Mouse (Mus musculus) heart, embryonic 14.5 days (tissue): ENCODE data around the gene Rad51d. TPM values are rescaled to one million over a fixed set of nuclear protein-coding genes. Genes with fewer than 3 reads are reported as not detected.
"Not testable (repeated sequence)": the region's sequence is repeated elsewhere in the genome, so short reads cannot be mapped to it uniquely, and the experiment has no call there.

ENCODE experiments used
- ATAC-seq: fragments of 200-750 bp; cut with Nextera tagmentation; 2 replicates; pipeline ENCODE4 v1.8.0; 2017; ENCODE audit warnings: low read depth, moderate TSS enrichment; ENCODE audit not compliant: insufficient number of reproducible peaks, insufficient read depth, low FRiP score
- H3K27ac ChIP-seq, 2 experiments: fragments of 200-500 bp in 1 of 2; fragments of 300-500 bp in 1 of 2; sonication (generic) in 1 of 2; replicated peaks in 1 of 2; 2 replicates each; pipeline ENCODE4 v1.5.1; 2012 to 2014; ENCODE audit warnings: low read depth in 2 of 2, low read length in 2 of 2, control low read depth in 1 of 2, mild to moderate bottlenecking in 1 of 2, mixed read lengths in 1 of 2; ENCODE audit not compliant: control insufficient read depth in 1 of 2, insufficient read depth in 1 of 2
- H3K27me3 ChIP-seq: fragments of 300-500 bp; sonication (generic); 2 replicates; pipeline ENCODE4 v1.6.1; 2014; ENCODE audit warnings: mild to moderate bottlenecking, low read length, control low read depth; ENCODE audit not compliant: control insufficient read depth, insufficient read depth
- H3K36me3 ChIP-seq: fragments of 300-500 bp; sonication (generic); 2 replicates; pipeline ENCODE4 v1.6.1; 2014; ENCODE audit warnings: mild to moderate bottlenecking, control low read depth, low read length, mixed read lengths; ENCODE audit not compliant: control insufficient read depth, insufficient read depth
- H3K4me1 ChIP-seq, 2 experiments: fragments of 200-500 bp in 1 of 2; fragments of 300-500 bp in 1 of 2; sonication (generic) in 1 of 2; 2 replicates each; pipeline ENCODE4 v1.6.1; 2012 to 2014; ENCODE audit warnings: low read length in 2 of 2, control low read depth in 1 of 2, mixed read lengths in 1 of 2; ENCODE audit not compliant: control insufficient read depth in 2 of 2, insufficient read depth in 2 of 2
- H3K4me2 ChIP-seq: fragments of 300-500 bp; sonication (generic); 2 replicates; pipeline ENCODE4 v1.6.1; 2014; ENCODE audit warnings: mild to moderate bottlenecking, low read length
- H3K4me3 ChIP-seq, 2 experiments: fragments of 200-500 bp in 1 of 2; fragments of 300-500 bp in 1 of 2; sonication (generic) in 1 of 2; 2 replicates each; pipeline ENCODE4 v1.5.1; 2012 to 2014; ENCODE audit warnings: low read length in 2 of 2, mild to moderate bottlenecking in 2 of 2, control low read depth in 1 of 2, low read depth in 1 of 2, moderate library complexity in 1 of 2; ENCODE audit not compliant: control insufficient read depth in 1 of 2, insufficient read depth in 1 of 2
- H3K9ac ChIP-seq: fragments of 300-500 bp; sonication (generic); 2 replicates; pipeline ENCODE4 v1.6.1; 2014; ENCODE audit warnings: mild to moderate bottlenecking, low read length
- H3K9me3 ChIP-seq: fragments of 300-500 bp; sonication (generic); 2 replicates; pipeline ENCODE4 v1.6.1; 2016; ENCODE audit warnings: low read length, control low read depth; ENCODE audit not compliant: control insufficient read depth
- WGBS: fragments of 180-500 bp; shearing (Covaris S2); extraction: QIAGEN DNeasy Blood & Tissue Kit; methylation state at CpG from one replicate; pipeline ENCODE4 v1.1.7; 2014; 5-methylcytosine and 5-hydroxymethylcytosine counted together
- polyA plus RNA-seq: library from polyadenylated mRNA; unstranded; fragments of >200 nt; fragmentation: Nextera tagmentation; extraction: Ambion mirVana; gene quantifications from 2 replicates; pipeline ENCODE4 v1.2.1, GENCODE M21; 2014

The Rad51d gene
- polyA plus RNA-seq, 1 experiment from 2014 or later: 15.0 TPM

DNA sequence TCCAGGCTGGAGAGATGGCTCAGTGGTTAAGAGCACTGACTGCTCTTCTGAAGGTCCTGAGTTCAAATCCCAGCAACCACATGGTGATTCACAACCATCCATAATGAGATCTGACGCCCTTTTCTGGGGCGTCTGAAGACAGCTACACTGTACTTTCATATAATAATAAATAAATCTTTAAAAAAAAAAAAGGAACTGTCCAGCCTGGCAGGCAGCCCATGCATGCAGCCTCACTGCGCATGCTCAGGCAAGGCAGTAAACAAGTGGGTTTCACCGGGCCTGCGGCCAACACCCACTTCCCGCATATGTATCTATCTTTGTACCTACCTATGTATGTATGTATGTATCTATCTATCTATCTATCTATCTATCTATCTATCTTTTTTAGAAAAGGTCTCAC lies 33.5 kb upstream of the Rad51d start:
- H3K27me3 ChIP-seq, ATAC-seq, H3K4me3 ChIP-seq, H3K9me3 ChIP-seq, H3K27ac ChIP-seq, H3K4me2 ChIP-seq, H3K9ac ChIP-seq: not testable (repeated sequence)
- Histone ChIP-seq H3K4me1 (peaks cover 10 to 11% of the 10 kb centered on the region in 2 experiments; a peak in 3 of 4 replicates), H3K36me3 (peaks cover 96% of the 10 kb centered on the region)
- 78% methylated on average over 6 of the region's 6 CpGs for WGBS

DNA sequence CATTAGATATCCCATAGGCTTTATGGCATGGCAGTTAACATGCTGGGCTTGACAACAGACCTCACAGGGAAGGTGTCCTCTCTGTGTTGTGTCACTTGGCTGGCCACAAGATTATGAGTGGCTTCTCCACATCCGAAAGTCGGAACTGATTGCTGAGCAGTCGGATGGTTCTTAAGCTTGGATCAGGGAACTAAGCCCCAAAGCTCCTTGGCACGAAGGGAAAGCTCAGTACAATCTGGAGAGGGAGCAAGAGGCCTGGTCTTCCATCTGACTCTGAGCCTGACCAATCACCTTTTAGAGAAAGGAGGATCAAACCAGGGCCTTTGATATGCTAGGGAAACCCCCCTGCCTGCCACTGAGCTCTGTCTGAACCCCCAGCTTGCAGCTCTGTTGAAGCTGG lies 31.3 kb upstream of the Rad51d start:
- no peak for ATAC-seq
- no peak overlapping the region for H3K9ac ChIP-seq
- H3K9me3 ChIP-seq: no peaks in the 10 kb centered on the region
- WGBS: 80% methylated on average over 4 of the region's 4 CpGs
- no peak overlapping the region for H3K27ac ChIP-seq
- H3K4me2 ChIP-seq: no peak overlapping the region
- no peak overlapping the region for H3K4me3 ChIP-seq
- H3K27me3 ChIP-seq: no peaks in the 10 kb centered on the region
- H3K36me3 ChIP-seq: peaks cover 96% of the 10 kb centered on the region
- H3K4me1 ChIP-seq: peaks cover 10 to 11% of the 10 kb centered on the region in 2 experiments; a peak in 3 of 4 replicates

DNA sequence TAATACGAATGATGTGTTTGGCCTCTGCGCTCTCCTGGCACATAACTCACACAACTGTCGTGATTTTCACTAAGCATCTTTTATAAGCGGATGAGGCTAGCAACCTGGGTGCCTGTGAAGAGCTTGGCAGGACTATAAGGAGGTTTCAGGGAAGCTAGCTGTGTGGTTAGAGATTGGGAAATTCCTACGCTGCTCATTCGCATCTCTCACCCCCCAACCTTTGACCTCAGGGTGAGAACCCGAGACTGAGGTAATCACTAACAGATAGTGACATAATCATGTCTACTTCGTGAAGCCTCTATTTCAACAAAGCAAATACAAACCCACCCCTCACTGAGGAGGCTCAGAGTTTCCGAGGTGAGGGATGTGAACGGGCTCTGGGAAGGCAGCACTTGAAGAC lies 30.4 kb upstream of the Rad51d start:
- Histone ChIP-seq H3K9me3 (no peaks in the 10 kb centered on the region), H3K4me3 (no peak overlapping the region), H3K36me3 (peaks cover 96% of the 10 kb centered on the region), H3K4me1 (peaks cover 8 to 10% of the 10 kb centered on the region in 2 experiments; a peak in 3 of 4 replicates), H3K27ac (no peak overlapping the region), H3K4me2 (no peak overlapping the region), H3K9ac (no peak overlapping the region), H3K27me3 (no peaks in the 10 kb centered on the region)
- no peak for ATAC-seq
- WGBS: 51% methylated on average over 10 of the region's 10 CpGs

DNA sequence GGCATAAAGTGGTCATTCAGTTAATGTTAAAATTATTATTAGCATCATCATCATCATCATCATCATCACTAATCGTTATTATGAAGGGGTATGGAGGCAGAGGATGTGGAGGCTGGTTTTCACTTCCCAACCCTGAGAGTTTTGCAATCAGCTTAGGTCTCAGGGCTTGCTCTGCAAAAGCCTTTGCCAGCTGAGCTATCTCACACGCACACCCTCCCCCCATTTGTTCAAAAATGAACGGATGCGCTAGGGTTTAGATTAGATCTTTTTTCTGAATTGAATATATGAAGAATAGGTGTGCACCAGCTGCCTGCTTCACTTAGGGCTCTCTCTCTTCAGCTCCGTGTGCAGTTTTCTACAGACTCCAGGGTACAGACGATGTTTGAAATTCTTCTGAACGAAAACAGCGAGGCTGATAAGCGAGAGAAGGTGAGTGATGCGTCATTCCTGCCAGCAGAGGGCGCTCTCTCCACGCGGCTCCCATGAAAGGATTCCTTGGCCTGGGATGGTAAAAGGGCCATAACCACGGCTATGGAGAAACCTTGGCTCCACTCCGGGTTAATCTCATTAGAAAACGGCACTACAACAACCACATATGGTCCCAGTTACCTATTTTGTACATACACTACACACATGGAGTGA lies 24.4 kb upstream of the Rad51d start:
- peak overlapping the region in 1 of 2 experiments; percentile 20; a peak in 1 of 4 replicates for H3K4me3 ChIP-seq
- H3K27me3 ChIP-seq: no peaks in the 10 kb centered on the region
- no peaks in the 10 kb centered on the region for H3K9me3 ChIP-seq
- H3K4me2 ChIP-seq: peak overlapping the region; percentile 85
- peaks cover 48% of the 10 kb centered on the region for H3K36me3 ChIP-seq
- H3K9ac ChIP-seq: no peak overlapping the region
- H3K4me1 ChIP-seq: peaks cover 15 to 39% of the 10 kb centered on the region in 2 experiments
- 6% methylated on average over 16 of the region's 16 CpGs for WGBS
- H3K27ac ChIP-seq: 0 out of 4 replicates have a peak overlapping the region, but pooled peaks of 1 of the 2 experiments have one; percentile 10
- no peak for ATAC-seq

DNA sequence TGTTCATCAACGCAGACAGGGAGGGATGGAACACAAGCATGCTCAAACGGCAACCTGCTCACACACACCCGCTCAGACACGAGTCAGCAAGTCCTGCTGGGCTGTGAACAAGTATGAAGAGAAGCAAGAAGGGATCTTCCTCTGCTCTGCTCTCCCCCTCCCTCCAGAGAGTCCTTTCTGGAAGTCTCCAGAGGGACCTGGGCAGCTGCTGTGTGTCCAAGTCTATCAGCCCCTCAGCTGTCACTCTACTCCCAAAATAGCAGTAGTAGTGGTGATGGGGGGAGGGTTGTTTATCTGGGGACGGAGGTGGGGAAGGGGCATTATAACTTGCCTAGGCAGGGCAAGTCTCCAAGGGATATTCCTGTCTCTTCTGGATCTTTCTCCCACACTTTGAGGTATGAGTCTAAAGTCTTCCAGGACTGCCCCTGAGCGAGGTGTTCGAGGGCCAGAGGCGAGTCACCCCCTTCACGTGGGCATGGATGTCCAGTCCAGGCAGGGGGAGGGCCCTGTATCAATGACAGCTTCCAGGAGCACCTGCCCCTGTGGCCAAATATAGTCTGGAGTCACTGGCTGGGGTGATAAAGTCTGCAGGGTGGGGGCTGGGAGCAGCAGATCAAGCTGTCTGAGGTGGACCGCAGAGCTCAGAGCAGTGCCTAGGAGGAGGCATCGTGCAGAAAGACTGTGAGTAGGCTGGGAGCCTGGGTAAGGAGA lies 20.4 kb upstream of the Rad51d start:
- Histone ChIP-seq H3K4me1 (peaks cover 26 to 56% of the 10 kb centered on the region in 2 experiments), H3K27me3 (no peaks in the 10 kb centered on the region), H3K27ac (peak overlapping the region; percentile 97), H3K9me3 (no peaks in the 10 kb centered on the region), H3K4me3 (peak overlapping the region; percentile 55), H3K9ac (peak overlapping the region; percentile 86), H3K36me3 (peaks cover 22% of the 10 kb centered on the region), H3K4me2 (peak overlapping the region; percentile 85)
- 14% methylated on average over 11 of the region's 11 CpGs for WGBS
- peak; percentile 90 for ATAC-seq

DNA sequence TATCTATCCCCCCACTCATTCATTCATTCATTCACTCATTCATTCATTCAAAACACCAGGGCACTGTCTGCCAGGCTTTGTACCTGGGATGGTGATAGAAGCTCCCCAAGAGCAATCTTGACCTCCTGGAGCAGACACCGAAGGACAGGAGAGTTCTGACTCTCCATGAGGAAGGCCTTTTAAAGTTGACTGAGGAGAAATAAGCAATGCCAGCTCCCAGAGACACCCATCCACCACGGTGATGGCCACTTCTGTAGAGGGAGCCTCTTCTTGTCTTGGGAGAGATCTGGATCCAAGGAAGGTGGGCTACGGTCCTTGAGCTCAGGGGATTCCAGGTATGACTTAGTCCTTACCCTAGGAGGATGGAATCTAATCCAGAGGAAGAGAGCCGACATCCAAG lies 19.8 kb upstream of the Rad51d start, which contains the start of gene Unc45b:
Gene Unc45b, plus strand, starts transcription at position 301 of the 400 bp plus-strand sequence.
- no peak for ATAC-seq
- no peaks in the 10 kb centered on the region for H3K9me3 ChIP-seq
- H3K27ac ChIP-seq: peak within 1 kb of the TSS; percentile 97
- peak within 1 kb of the TSS; percentile 86 for H3K9ac ChIP-seq
- WGBS: 53% methylated on average over 4 of the region's 4 CpGs
- peak within 1 kb of the TSS; percentile 55 for H3K4me3 ChIP-seq
- no peaks in the 10 kb centered on the region for H3K27me3 ChIP-seq
- peak within 1 kb of the TSS; percentile 85 for H3K4me2 ChIP-seq
- peaks cover 22% of the 10 kb centered on the region for H3K36me3 ChIP-seq
- H3K4me1 ChIP-seq: peaks cover 26 to 55% of the 10 kb centered on the region in 2 experiments

DNA sequence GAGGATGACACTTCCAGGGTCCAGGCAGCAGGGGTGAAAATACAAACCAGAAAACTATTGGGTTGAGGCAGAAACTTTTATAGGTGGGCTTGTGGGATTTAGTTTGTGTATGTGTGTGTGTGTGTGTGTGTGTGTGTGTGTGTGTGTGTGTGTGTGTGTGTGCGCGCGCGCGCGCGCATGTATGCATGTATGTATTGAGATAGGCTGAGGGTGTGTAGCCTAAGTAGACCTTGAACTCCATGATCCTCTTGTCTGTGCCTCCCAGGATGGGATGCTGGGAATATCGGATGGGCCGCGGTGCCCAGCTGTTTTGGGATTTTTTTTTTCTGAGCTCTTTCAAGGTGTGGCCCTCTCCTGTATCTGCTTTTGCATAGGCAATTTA lies 18.2 kb upstream of the Rad51d start:
- Histone ChIP-seq H3K36me3 (peaks cover 32% of the 10 kb centered on the region), H3K9me3 (no peaks in the 10 kb centered on the region), H3K27me3 (no peaks in the 10 kb centered on the region), H3K27ac (no peak overlapping the region), H3K4me1 (peaks cover 20 to 38% of the 10 kb centered on the region in 2 experiments), H3K4me2 (peak overlapping the region; percentile 90), H3K9ac (peak overlapping the region; percentile 84), H3K4me3 (peak overlapping the region; percentile 75 to 79)
- ATAC-seq: no peak
- 57% methylated on average over 8 of the region's 10 CpGs for WGBS
